Mouse (Mus musculus): Measurements from ENCODE around the gene Foxo4. TPM values are rescaled to one million over a fixed set of nuclear protein-coding genes. Genes with fewer than 3 reads are reported as not detected.

The Foxo4 gene
- polyA plus RNA-seq (2014; fragmentation: Nextera tagmentation; extraction: Ambion mirVana), result 0.81 and 0.99 TPM in 2 replicates

GRCm38 (mm10) chrX:101253952-101254729 lies at the start of gene Foxo4:
Gene Foxo4, plus strand, starts transcription at chrX:101254528.
- ATAC-seq (ENCODE audit: low FRiP score) (peak; percentile 91), DNase-seq (ENCODE audit: low spot score) (peak; percentile 80)
- Histone ChIP-seq H3K4me3 (replicated peaks; ENCODE audit: low read length) (peak within 1 kb of the TSS; percentile 46), H3K27ac (no peak within 1 kb of the TSS), H3K4me1 (replicated peaks; ENCODE audit: control insufficient read depth, insufficient read depth, low read length) (no peaks in the 10 kb centered on the region), H3K27me3 (ENCODE audit: control insufficient read depth, insufficient read depth, low read length) (no peaks in the 10 kb centered on the region), H3K36me3 (replicated peaks; ENCODE audit: control insufficient read depth, insufficient read depth) (no peaks in the 10 kb centered on the region), H3K4me2 (replicated peaks) (peak within 1 kb of the TSS; percentile 68), H3K9me3 (ENCODE audit: control insufficient read depth, low read length) (no peaks in the 10 kb centered on the region), H3K9ac (peak within 1 kb of the TSS; percentile 45)
- 18% methylated on average over 46 of the region's 47 CpGs for WGBS

GRCm38 (mm10) chrX:101221834-101222795 lies 32.2 kb upstream of the Foxo4 start, which contains the start of gene Snx12:
Gene Snx12, minus strand, starts transcription at chrX:101222563.
- Histone ChIP-seq H3K9ac (peak within 1 kb of the TSS; percentile 64), H3K4me1 (replicated peaks; ENCODE audit: control insufficient read depth, insufficient read depth, low read length) (no peaks in the 10 kb centered on the region; the same call in 1 of the 2 replicates), H3K27me3 (ENCODE audit: control insufficient read depth, insufficient read depth, low read length) (0 out of 2 replicates have a peak, but pooled peaks cover 3% of the 10 kb centered on the region), H3K9me3 (ENCODE audit: control insufficient read depth, low read length) (no peaks in the 10 kb centered on the region), H3K27ac (peak within 1 kb of the TSS; percentile 74), H3K36me3 (replicated peaks; ENCODE audit: control insufficient read depth, insufficient read depth) (no peaks in the 10 kb centered on the region), H3K4me3 (replicated peaks; ENCODE audit: low read length) (peak within 1 kb of the TSS; percentile 49), H3K4me2 (replicated peaks) (peak within 1 kb of the TSS; percentile 57)
- DNase-seq (ENCODE audit: low spot score) (peak; percentile 87), ATAC-seq (ENCODE audit: low FRiP score) (peak; percentile 98)
- 17% methylated on average over 55 of the region's 55 CpGs for WGBS

- Histone ChIP-seq H3K9ac (peak overlapping the region; percentile 33; the same call in 1 of the 2 replicates), H3K36me3 (replicated peaks; ENCODE audit: control insufficient read depth, insufficient read depth) (no peaks in the 10 kb centered on the region), H3K4me1 (replicated peaks; ENCODE audit: control insufficient read depth, insufficient read depth, low read length) (no peaks in the 10 kb centered on the region; the same call in 1 of the 2 replicates), H3K27ac (peak overlapping the region; percentile 59), H3K4me3 (replicated peaks; ENCODE audit: low read length) (peak overlapping the region; percentile 49), H3K27me3 (ENCODE audit: control insufficient read depth, insufficient read depth, low read length) (0 out of 2 replicates have a peak, but pooled peaks cover 3% of the 10 kb centered on the region), H3K4me2 (replicated peaks) (peak overlapping the region; percentile 49), H3K9me3 (ENCODE audit: control insufficient read depth, low read length) (no peaks in the 10 kb centered on the region)
- DNase-seq (ENCODE audit: low spot score) (no peak), ATAC-seq (ENCODE audit: low FRiP score) (no peak)
- 22% methylated on average over 7 of the region's 7 CpGs for WGBS
These were observed 31.5 kb upstream of the Foxo4 start for GRCm38 (mm10) chrX:101222796-101223162.

GRCm38 (mm10) chrX:101245011-101245410 lies 9.3 kb upstream of the Foxo4 start:
- no peaks in the 10 kb centered on the region for H3K36me3 ChIP-seq (replicated peaks; ENCODE audit: control insufficient read depth, insufficient read depth)
- 14% methylated on average over 1 of the region's 1 CpGs for WGBS
- no peak overlapping the region for H3K27ac ChIP-seq
- DNase-seq (ENCODE audit: low spot score), result no peak
- H3K9me3 ChIP-seq (ENCODE audit: control insufficient read depth, low read length), result no peaks in the 10 kb centered on the region
- no peak for ATAC-seq (ENCODE audit: low FRiP score)
- H3K9ac ChIP-seq, result no peak overlapping the region
- H3K4me1 ChIP-seq (replicated peaks; ENCODE audit: control insufficient read depth, insufficient read depth, low read length), result no peaks in the 10 kb centered on the region
- H3K27me3 ChIP-seq (ENCODE audit: control insufficient read depth, insufficient read depth, low read length), result no peaks in the 10 kb centered on the region
- no peak overlapping the region for H3K4me3 ChIP-seq (replicated peaks; ENCODE audit: low read length)
- no peak overlapping the region for H3K4me2 ChIP-seq (replicated peaks)

GRCm38 (mm10) chrX:101254740-101255139 lies 412 bp downstream of the Foxo4 start:
- no peaks in the 10 kb centered on the region for H3K27me3 ChIP-seq (ENCODE audit: control insufficient read depth, insufficient read depth, low read length)
- no peak for ATAC-seq (ENCODE audit: low FRiP score)
- peak overlapping the region; percentile 45 for H3K9ac ChIP-seq
- no peak for DNase-seq (ENCODE audit: low spot score)
- peak overlapping the region; percentile 46 for H3K4me3 ChIP-seq (replicated peaks; ENCODE audit: low read length)
- no peaks in the 10 kb centered on the region for H3K4me1 ChIP-seq (replicated peaks; ENCODE audit: control insufficient read depth, insufficient read depth, low read length)
- 8% methylated on average over 26 of the region's 26 CpGs for WGBS
- H3K9me3 ChIP-seq (ENCODE audit: control insufficient read depth, low read length), result no peaks in the 10 kb centered on the region
- H3K27ac ChIP-seq, result no peak overlapping the region
- no peaks in the 10 kb centered on the region for H3K36me3 ChIP-seq (replicated peaks; ENCODE audit: control insufficient read depth, insufficient read depth)
- H3K4me2 ChIP-seq (replicated peaks), result peak overlapping the region; percentile 68

- H3K4me1 ChIP-seq (replicated peaks; ENCODE audit: control insufficient read depth, insufficient read depth, low read length), result no peaks in the 10 kb centered on the region
- no peak overlapping the region for H3K9ac ChIP-seq
- no peaks in the 10 kb centered on the region for H3K36me3 ChIP-seq (replicated peaks; ENCODE audit: control insufficient read depth, insufficient read depth)
- H3K27me3 ChIP-seq (ENCODE audit: control insufficient read depth, insufficient read depth, low read length), result no peaks in the 10 kb centered on the region
- WGBS, result 83% methylated on average over 13 of the region's 13 CpGs
- no peak overlapping the region for H3K4me3 ChIP-seq (replicated peaks; ENCODE audit: low read length)
- no peak for DNase-seq (ENCODE audit: low spot score)
- no peaks in the 10 kb centered on the region for H3K9me3 ChIP-seq (ENCODE audit: control insufficient read depth, low read length)
- no peak for ATAC-seq (ENCODE audit: low FRiP score)
- H3K4me2 ChIP-seq (replicated peaks), result no peak overlapping the region
- no peak overlapping the region for H3K27ac ChIP-seq
These were observed 2.3 kb downstream of the Foxo4 start for GRCm38 (mm10) chrX:101256603-101257002.

GRCm38 (mm10) chrX:101260441-101261325 lies 6.4 kb downstream of the Foxo4 start:
- ATAC-seq (ENCODE audit: low FRiP score), result peak; percentile 61; the same call in 1 of the 2 replicates
- H3K4me1 ChIP-seq (replicated peaks; ENCODE audit: control insufficient read depth, insufficient read depth, low read length), result no peaks in the 10 kb centered on the region
- DNase-seq (ENCODE audit: low spot score), result no peak
- H3K9me3 ChIP-seq (ENCODE audit: control insufficient read depth, low read length), result no peaks in the 10 kb centered on the region
- H3K27ac ChIP-seq, result peak overlapping the region; percentile 51
- no peak overlapping the region for H3K4me3 ChIP-seq (replicated peaks; ENCODE audit: low read length)
- H3K36me3 ChIP-seq (replicated peaks; ENCODE audit: control insufficient read depth, insufficient read depth), result no peaks in the 10 kb centered on the region
- no peak overlapping the region for H3K4me2 ChIP-seq (replicated peaks)
- no peaks in the 10 kb centered on the region for H3K27me3 ChIP-seq (ENCODE audit: control insufficient read depth, insufficient read depth, low read length)
- WGBS, result 17% methylated on average over 9 of the region's 13 CpGs
- H3K9ac ChIP-seq, result no peak overlapping the region

- WGBS, result 80% methylated on average over 1 of the region's 1 CpGs
- H3K27ac ChIP-seq, result no peak within 1 kb of the TSS
- ATAC-seq (ENCODE audit: low FRiP score) (no peak), DNase-seq (ENCODE audit: low spot score) (no peak)
- no peaks in the 10 kb centered on the region for H3K4me1 ChIP-seq (replicated peaks; ENCODE audit: control insufficient read depth, insufficient read depth, low read length)
- H3K27me3 ChIP-seq (ENCODE audit: control insufficient read depth, insufficient read depth, low read length), result no peaks in the 10 kb centered on the region
- H3K9ac ChIP-seq, result no peak within 1 kb of the TSS
- H3K9me3 ChIP-seq (ENCODE audit: control insufficient read depth, low read length), result no peaks in the 10 kb centered on the region
- H3K4me2 ChIP-seq (replicated peaks), result no peak within 1 kb of the TSS
- H3K36me3 ChIP-seq (replicated peaks; ENCODE audit: control insufficient read depth, insufficient read depth), result no peaks in the 10 kb centered on the region
- H3K4me3 ChIP-seq (replicated peaks; ENCODE audit: low read length), result no peak within 1 kb of the TSS
These were observed 9.6 kb downstream of the Foxo4 start, which contains the start of gene Gm614 for GRCm38 (mm10) chrX:101263892-101264291. Gene Gm614, minus strand, starts transcription at chrX:101263992.
